Mouse (Mus musculus) spleen, postnatal 36 days (tissue): ENCODE data around the gene Olfr1357.
"Not testable (repeated sequence)": the region's sequence is repeated elsewhere in the genome, so short reads cannot be mapped to it uniquely, and the experiment has no call there.

Experiments
- DNase-seq, 2 experiments: peaks; one replicate each; pipeline ENCODE4 v3.0.0; 2022; ENCODE audit warnings: low spot score in 2 of 2, mixed read lengths in 1 of 2

The Olfr1357 gene

GRCm38 (mm10) chr10:78617974-78618373 is at the start of gene Olfr1357:
Olfr1357 (minus strand) TSS chr10:78618074.
- DNase-seq: no peak

- not testable (repeated sequence) for DNase-seq
Observed at GRCm38 (mm10) chr10:78666696-78667095, 48.8 kb upstream of the Olfr1357 start.

DNA sequence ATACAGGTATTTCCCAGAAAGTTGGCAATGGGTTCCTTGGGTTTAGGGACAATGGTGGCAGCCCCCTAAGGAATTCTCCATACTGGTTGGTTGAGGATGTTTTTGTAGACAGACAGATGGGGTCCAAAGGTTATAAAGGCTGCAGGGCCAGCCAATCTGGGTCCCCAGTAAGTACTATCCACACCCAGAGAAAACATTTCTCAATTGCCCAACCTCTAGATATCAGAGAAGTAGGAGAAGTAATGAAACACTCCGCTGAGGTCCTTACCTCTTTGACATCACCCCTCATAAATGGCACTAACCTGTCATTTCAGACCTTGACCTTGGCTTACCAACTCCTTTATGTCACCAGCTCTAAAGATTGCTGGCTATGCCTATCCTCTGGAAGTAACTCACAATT is 46.7 kb upstream of the Olfr1357 start:
- DNase-seq: no peak

DNA sequence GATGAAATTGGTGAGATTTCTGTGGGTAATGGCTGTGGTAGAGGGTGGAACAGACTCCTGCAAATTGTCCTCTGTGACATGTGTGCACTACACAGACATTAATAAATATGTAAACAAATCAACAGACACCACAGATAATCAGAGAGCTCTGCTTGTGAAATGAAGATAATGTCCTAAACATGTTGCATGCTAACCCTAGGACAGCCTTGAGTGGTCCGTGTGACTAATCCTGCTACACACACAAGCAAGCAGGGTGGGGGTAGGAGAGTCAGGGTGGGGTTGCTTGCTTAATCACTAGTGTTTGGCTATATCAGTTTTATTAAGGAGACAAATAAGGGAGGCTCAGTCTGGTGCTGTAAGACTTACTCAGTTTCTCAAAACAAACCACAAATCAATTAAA is 43.3 kb upstream of the Olfr1357 start:
- no peak for DNase-seq

- DNase-seq: no peak
Observed at GRCm38 (mm10) chr10:78632311-78632710, 14.4 kb upstream of the Olfr1357 start.

DNA sequence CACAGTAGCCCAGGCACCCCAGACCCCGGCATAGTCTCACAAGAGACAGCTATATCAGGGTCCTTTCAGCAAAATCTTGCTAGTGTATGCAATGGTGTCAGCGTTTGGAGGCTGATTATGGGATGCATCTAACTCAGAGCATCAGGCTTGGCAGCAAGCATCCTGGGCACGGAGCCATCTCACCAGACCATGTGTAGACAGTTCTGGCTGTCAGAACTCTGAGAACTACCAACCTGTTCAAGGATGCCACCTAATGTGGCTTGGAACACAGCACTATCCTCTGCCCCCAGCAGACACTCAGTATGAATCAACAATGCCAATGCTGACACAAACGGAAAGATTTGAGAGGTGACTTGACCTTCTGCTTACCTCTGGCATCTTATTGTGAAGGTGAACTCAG is 12.3 kb upstream of the Olfr1357 start:
- no peak for DNase-seq

DNA sequence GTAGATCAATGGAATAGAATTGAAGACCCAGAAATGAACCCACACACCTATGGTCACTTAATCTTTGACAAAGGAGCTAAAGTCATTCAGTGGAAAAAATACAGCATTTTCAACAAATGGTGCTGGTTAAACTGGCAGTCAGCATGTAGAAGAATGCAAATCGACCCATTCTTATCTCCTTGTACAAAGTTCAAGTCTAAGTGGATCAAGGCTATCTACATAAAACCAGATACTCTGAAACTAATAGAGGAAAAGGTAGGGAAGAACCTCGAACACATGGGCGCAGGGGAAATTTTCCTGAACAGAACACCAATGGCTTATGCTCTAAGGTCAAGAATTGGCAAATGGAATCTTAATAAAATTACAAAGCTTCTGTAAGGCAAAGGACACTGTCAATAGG is 5.3 kb upstream of the Olfr1357 start:
- not testable (repeated sequence) for DNase-seq

GRCm38 (mm10) chr10:78607602-78608001 is 10.3 kb downstream of the Olfr1357 start:
- no peak for DNase-seq

- peak in 1 of 2 experiments; percentile 20 for DNase-seq
Observed at GRCm38 (mm10) chr10:78605080-78605479, 12.8 kb downstream of the Olfr1357 start.

- no peak for DNase-seq
Observed at GRCm38 (mm10) chr10:78599865-78600264, 18.0 kb downstream of the Olfr1357 start.

GRCm38 (mm10) chr10:78594566-78594965 is 23.3 kb downstream of the Olfr1357 start:
- DNase-seq: no peak

DNA sequence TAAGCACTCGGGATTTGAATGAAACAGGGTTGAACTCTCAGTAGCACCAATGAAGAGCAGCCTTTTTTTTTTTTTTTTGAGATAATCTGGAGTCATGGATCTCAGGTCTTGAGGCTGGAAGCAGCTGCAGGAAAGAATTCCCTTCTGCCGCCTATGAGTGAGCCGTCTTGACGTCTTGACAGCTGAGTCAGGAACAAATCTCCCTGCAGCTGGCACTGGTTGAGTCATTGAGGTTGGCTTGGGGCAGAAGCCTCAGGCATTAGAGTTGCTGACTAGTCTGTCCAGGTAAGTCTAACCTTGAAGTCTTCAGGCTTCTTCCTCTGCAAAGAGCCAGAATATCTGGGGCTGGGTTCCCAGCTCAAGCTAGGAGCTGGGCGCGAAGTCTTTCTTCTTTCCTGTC is 23.7 kb downstream of the Olfr1357 start:
- no peak for DNase-seq

DNA sequence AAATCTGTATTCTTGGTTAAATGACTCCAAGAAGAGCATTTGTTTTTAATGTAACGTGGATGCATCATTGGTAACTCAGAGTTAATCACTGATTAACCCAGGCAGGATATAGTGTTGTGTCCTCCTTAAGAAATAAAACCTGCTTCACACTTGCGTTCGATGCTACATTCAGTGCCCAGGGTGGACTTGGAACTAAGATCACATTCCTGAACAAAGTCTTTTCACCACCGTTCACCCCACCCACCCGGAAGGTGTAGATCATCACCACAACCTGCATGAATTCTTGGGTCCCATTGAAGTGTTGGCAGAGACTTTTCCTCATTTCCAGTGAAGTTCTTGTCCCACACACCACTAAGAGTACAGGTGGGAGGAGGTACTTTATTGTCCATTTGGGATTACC is 24.1 kb downstream of the Olfr1357 start:
- no peak for DNase-seq

DNA sequence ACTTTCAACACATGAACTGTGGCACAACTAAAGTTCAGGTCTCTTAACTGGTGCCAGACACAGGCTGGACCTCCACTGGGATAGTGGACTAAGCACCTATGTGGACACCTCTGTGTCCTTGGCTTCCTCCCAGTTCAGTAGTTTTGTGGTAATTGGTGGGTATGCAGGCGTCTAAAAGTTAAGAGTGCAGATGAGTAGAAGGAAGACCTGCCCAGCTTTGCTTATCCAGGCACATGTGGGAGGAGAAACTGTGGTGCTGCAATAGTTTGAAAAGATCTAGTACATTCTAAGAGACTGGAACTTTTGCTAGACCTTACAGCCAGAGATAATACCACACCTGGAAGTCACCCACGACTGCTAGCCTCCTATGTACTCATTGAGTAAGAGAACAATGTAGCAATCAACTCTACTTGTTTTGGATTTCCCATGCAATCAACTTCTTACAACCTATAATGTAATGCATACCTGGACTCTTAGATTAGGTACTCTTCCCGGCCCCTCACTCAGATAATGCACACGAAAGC is 25.0 kb downstream of the Olfr1357 start:
- no peak for DNase-seq

DNA sequence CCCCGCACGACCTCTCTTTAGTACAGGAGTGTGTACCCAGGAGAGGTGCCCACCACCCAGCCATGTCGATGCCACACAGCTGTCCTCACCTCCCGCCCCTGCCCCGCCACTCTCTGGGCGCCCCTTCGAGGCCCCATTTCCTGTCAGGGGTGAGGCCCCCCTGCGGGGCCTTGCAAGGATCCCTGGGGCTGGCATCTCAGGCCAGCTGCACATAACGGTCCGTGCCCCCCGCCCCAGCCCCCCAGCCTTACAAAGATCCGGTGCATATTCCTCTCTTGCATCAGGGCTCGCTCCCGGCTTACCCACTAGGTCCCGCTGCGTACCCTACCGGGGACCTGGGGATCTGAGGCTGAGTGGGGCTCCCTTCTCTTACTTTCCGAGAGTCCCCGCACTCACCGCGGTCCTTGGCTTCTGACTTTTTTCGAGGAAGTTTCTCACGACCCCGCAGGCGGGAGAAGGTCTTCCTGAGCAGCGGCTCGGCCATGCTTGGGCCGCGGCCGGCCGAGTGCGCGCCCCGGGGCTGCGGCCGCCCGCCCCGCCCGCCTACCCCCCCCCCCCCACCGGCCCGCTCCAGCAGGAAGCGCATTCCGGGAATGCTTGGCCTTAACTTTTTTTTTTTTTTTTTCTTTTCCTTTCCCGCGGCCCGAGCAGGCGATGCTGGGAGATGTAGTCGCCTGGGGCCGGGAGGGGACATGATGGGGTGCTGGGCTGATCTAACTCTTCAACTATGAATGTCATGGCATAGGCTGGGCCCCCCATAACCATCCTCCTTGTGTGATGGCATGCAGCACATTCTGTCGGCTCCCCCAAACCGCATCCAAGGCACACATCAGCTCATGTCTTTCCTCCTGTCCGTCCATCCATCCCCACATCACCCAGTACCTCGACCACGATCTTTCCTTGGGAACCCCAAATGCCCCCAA is 26.2 kb downstream of the Olfr1357 start, which contains the start of gene Syde1:
Syde1 (minus strand) TSS at position 559 of the 923 bp plus-strand sequence.
- peak in 1 of 2 experiments; percentile 30 for DNase-seq

DNA sequence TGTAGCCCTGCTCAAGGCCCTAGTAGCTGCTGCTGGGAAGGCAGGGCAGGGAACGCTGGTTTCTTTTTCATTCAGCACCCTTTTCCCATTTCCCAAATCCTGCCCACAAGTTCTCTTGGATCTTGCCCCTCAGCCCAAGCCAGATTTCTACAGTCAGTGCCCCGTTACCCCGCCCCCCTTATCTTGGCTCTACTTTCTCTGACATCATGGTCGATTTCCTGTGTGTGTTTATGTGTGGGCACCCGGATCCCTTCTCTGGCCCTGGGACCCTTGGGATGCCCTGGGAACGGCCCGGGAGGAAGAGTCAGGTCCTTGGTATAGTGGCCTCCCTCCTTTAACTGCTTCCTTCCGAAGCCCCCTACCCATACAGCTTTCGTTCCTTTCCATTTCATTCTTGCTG is 27.1 kb downstream of the Olfr1357 start:
- peak in 1 of 2 experiments; percentile 11 for DNase-seq

GRCm38 (mm10) chr10:78589901-78590300 is 28.0 kb downstream of the Olfr1357 start:
- no peak for DNase-seq

DNA sequence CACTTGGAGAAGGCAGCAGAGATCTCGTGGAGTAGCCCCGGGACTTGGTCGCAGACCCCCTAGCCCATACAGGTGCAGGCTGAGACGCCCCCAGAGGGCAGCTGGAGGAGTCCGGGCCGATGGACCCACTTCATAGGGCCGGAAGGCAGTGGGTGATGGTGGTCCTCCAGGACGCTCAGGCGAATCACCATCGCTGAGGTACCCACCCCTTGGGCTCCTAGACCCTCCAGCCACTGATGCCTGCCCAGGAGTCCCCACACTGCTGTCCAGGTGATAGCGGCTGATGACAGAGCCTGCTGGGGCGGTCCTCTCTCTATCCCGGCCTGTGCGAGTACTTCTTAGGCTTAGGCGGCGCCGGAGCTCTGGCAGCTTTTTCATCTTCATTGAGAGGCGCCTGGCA is 28.6 kb downstream of the Olfr1357 start:
- no peak for DNase-seq

- DNase-seq: no peak
Observed at GRCm38 (mm10) chr10:78586026-78586425, 31.8 kb downstream of the Olfr1357 start.

- no peak for DNase-seq
Observed at GRCm38 (mm10) chr10:78585606-78586005, 32.3 kb downstream of the Olfr1357 start.

- DNase-seq: no peak
Observed at GRCm38 (mm10) chr10:78584996-78585395, 32.9 kb downstream of the Olfr1357 start.

GRCm38 (mm10) chr10:78583939-78584338 is 33.9 kb downstream of the Olfr1357 start:
- no peak for DNase-seq

DNA sequence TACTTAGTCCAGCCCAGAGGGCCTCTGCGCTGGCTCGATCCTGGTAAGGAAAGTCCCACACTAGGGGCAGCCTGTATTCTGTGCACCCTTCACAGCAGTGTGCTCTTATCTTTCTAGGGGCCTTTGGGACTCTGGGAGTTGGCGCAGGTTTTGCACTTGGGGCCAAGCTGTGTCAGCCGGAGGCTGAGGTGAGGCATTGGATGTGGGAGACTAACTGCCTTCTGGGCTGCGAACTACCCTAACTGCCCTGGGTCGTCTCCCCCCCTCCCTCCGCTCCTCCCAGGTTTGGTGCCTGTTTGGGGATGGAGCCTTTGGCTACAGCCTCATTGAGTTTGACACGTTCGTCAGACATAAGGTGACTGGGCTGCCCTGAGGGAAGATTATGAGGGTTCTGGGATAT is 34.5 kb downstream of the Olfr1357 start:
- no peak for DNase-seq
